Mouse (Mus musculus) kidney, adult 9 months (tissue): ENCODE measurements at regions not wholly inside any gene's neighbourhood (a gene's known extent, or its start where the extent isn't known, plus 50 kb on each side); places are given as distances from the start of the nearest gene placed in this dataset.

Source experiments
- DNase-seq: peaks from one replicate; pipeline ENCODE4 v3.0.0; 2022

DNA sequence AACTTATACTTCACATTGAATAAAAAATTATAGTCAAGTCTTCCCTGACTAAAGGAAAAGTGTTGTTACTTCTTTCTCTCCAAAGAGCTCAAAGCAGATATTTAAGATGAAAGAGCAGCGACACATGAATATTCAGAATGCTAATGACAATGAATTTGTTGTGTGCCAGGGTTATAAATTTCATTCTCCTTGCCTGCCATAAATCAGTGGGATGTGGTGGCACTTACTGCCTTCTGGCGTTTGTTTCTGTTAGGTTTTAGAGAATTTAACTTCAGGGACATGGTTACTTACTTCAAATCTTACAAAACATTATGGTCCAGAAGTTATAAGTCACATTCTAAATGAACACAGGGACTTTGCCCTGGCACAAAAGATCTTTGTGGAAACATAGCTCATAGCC, 380.4 kb downstream of the Samd5 start:
- DNase-seq: no peak

DNA sequence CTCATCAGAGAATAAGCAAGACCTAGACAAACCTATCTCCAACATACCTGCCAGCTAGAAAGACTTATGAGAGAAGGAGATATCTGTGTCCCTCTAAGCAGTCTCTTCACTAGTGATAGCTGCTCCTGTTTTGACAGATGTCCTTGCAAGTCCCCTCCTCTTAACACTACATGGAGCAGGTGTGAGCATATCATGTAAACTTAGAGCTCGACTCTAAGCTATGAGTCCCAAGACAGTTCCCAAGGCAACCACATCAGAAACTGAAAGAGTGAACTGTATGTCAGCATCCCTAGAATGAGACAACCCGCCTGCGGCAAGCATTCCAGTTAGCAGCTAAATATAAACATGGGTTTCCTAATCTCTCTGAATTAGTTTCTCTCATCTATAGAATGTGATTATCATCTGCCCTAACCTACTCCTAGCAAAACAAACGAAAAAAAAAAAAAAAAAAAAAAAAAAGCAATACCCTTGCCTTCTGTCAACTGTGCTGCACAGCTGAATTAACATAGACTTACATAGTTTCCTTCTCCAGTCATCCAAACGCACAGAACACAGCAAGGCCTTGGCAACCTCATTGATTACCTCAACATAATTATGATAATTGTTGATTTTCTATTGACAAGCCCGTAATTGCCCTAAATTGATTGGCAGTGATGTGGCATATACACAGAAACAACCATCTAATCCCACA, 383.4 kb downstream of the Samd5 start:
- DNase-seq: no peak

DNA sequence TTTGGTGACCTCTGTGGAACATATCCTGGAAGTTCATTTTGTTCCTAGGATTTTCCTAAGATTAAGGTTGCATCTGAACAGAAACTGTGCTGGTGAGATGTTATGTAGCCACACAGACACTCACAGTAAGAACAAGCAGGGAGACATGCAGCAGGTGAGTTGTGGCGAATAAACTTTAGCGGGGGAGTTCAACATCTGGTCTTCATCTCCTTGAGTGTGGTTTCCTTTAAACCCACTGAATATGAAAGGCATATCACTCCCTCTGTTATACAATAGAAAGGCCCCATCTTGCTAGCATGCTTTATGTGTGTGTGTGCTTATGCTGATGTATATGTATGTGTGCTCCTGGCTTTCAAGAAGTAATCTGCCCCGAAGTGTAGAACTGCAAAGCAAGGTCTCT, 387.1 kb upstream of the Sash1 start:
- DNase-seq: no peak

DNA sequence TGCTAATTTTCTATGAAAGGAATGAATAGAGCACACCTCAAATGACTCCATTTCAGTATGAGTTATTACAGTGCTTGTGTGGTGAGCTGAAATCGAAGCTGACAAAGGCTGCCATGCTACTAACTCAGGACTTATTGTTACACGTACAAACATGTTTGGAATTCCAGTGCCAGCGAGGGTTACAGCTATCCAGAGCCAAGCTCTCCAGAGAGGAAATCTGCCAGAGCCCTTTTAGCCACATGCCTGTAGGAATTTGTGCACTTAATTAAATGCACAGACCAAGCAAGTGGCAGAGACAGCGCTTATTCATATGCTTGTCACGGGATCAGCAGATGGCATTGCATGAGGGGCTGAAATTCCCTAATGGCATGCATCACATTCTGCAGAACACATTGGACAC, 386.4 kb upstream of the Sash1 start:
- DNase-seq: no peak

DNA sequence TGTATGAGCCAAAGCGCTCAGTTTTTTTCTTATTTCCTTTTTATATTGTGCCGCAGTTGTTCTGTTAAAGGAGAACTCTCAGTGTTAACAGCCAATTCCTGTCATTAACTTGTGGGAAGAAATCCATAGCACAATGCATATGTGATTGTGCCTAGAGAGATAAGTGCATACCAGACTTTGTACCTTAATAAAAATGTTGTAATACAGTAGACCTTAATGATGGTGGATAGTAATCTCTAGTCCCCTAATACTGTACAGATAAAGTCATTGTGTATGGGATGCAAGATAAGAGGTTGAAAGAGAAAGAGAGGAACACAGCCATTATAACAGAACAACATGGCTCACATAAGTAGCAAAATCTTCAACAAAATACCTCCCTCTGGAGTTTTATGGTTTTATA, 379.7 kb upstream of the Sash1 start:
- no peak for DNase-seq

DNA sequence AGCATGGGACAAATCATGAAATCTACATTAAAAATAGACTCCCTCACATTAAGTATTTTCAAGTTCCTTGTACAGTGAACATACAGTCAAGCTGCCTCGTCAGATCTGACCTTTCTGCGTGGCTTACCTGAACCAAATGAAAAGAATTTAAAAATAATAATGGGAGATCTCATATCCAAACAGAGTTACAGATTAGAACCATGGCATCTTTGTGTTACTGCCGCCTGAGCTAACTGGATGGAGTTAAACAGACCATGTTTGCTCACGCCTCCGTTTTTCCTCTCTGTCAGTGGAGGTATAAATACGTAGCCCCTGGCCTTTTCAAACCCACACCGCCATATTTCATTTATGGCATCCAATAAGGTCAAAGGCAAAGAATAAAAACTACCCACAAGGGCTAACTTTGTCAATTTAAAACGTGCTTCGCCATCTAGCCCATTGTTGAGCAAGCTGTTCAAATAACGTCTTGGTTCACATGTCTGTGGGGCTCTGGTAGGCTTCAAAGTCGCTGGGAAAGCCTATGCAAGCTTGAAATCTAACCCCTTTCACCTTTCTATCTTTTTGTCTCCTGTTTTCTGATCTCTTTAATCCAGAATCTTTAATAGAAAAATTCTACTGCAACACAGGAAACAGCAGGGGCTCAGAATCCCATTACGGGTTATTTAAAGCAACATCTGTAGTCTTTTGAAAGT, 378.6 kb upstream of the Sash1 start:
- DNase-seq: no peak

DNA sequence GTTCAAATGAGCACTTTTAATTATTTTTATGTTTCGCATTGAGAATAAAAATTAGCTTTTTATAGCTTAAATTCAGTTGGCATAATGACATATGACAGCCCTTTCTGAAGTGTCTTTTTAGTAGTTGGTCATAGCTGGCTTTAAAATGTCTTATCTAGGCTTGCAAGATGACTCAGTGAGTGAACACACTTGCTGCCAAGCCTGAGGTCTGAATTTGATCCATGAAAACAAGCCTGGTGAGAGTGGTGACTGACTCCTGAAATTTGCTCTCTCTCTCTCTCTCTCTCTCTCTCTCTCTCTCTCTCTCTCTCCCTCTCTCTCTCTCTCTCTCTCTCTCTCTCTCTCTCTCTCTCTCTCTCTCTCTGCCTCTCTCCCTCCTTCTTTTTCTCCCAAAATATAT, 372.8 kb upstream of the Sash1 start:
- no peak for DNase-seq

DNA sequence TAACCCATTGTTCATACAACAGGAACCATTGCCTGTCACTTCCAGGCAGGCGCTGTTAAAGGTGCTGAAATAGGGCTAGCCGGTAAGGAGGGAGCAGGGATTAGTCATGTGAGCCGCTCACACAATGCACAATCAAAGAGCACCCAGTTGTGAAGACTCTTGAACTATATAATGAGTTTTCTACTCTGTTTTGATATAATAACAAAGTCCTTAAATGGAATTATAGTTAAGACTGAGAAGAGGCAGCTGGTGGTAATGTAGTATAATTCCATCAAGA, 367.0 kb upstream of the Sash1 start:
- no peak for DNase-seq

DNA sequence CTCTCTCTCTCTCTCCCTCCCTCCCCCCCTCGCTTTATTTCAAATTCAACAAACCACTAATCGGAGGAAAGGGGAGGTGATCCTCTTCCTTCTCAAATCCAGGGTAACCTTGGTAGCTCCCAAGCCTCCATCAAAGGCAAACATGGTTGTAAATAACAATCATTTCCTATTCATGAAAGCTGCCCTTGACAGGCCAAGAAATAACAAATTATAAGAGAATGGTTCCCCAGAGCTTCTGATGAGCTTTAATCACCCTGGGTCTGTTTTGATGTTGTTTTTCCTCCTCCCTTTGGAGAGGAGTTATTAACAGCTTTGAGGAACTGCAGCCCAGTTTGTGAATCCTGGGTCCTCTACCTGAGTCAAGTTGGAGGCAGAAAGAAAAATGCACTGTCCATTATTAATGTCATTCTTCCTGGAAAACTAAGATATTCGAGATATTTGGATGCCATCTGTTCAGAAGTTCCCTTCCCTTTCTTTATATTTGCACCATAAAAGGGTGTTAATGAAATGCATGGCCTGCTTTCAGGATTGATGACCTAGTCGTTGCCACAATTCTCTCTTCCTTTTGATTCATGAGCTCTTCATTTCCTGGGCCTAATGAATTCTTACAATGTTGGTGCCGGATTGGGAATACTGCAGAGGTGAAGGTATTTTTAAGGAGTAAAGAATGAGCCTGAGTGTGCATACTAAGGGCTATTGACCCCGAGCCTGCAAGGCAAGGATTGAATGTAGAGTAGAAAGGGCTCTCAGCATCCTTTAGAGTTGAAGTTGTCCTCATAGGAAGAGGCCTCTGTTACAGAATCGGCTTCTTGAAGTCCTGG, 366.5 kb upstream of the Sash1 start:
- DNase-seq: no peak

DNA sequence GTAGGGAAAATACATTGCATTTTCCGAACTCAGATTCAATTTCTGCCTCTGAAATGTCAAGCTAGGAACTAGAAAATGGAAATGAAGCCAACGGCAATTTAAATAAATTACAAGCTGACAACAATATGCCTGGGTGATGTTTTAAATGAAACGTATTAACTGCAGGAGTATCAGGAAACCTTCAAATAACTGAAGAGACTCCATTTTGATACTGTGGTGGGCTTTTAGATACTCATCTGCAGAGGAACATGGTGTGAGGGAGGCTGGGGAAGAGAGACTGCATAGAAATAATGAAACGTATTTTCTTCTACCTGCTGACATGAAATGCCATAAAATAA, 357.4 kb upstream of the Sash1 start:
- DNase-seq: no peak

DNA sequence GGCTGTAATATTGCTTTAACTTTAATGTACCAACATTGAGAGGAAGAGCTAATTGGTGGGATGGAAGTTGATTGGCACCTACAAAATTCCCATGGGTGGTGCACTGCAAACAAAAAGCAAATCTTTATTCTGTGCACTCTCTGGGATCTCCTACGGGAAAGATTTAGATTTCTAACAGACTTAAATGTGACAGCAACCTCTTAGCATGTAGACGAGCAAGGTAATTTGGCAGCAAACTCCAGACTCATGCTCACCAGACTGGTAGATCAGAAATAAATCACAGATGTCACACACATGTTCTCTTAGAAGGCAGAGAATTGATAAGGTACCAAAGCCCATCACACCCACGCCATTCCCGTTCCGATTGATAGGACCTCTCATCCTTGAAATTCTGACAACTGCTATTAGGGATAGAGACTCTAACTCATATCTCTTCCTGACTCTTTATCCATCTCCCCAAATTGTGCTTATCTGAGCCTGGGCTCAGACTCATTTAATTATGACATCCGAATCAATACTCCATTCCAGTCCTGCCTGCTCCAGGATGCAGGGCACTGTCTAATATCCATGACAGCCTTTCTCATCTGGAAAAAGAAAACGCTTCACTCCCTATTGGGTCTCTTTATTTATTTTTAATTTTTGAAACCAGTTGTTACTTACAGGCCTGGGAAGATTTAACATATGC, 356.9 kb upstream of the Sash1 start:
- DNase-seq: no peak

DNA sequence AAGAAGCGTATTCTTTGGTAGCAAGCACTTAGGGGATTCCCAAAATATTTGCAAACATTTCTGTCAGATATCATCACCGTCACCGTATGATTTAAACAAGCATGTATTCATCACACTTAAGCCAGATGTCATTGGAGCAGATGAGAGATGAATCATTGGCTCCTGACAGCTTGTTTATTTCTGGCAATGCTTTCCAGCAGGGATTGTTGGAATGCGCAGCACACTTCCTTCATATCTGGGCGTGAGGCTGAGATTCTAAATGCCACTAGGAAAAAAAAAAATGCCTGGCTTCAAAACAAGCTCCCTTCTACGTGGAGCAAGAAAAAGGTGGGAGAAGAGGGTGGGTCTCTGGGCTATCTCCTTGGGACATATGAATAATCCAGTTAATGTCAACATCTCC, 354.1 kb upstream of the Sash1 start:
- no peak for DNase-seq

DNA sequence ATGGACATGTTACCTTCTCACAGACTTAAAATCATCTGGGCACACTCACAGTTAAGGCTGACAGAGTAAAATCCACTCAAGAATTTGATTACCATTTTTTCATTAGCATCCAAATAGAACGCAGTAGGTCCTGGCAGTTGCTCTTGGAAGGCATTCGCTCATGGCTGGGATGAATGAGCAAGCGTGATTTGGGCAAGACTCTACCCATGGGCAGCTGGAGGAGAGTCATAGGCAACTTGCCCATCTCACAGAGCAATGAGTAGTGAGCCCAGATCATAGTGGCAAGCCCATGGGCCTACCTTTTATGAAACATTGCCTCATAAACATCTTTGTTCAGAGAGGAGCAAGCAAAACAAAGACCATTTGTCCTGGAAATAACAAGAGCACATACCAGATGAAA, 345.9 kb upstream of the Sash1 start:
- no peak for DNase-seq

DNA sequence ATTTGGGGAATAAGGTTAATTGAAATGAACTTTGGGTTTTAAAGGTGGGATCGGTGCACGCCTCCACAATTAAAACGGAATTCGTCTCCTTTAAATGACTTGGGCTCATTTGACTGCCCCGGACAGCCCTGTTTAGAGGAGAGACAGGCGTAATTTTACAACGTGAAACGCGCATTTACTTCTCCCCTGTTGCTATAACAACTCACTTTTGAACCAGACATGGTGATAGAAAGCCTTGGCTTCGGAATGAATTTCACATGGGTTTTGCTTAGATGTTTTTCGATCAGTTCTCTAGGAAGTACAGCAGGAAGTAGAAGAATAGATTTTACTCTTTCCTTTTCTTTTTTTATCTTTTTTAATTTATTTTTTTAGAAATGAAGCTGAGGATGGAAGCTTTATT, 343.2 kb upstream of the Sash1 start:
- no peak for DNase-seq

DNA sequence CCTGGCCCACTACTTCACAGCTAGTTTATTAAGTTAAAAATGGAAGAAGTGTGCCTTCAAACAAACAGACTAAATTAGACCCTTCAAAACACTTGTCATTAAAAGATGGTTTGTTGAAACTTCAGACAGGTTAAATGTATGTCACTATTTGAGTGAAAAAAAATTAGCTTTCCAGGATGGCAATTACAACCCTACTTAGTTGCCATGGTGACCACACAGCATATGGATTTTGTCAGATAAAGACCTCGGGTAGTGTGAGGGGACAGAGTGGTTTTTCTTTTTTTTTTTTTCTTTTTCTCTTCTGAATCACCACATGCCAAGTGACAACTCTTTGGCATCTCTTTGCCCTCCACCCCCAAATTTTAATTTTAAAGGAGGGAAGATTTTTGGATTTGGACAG, 341.5 kb upstream of the Sash1 start:
- DNase-seq: no peak

DNA sequence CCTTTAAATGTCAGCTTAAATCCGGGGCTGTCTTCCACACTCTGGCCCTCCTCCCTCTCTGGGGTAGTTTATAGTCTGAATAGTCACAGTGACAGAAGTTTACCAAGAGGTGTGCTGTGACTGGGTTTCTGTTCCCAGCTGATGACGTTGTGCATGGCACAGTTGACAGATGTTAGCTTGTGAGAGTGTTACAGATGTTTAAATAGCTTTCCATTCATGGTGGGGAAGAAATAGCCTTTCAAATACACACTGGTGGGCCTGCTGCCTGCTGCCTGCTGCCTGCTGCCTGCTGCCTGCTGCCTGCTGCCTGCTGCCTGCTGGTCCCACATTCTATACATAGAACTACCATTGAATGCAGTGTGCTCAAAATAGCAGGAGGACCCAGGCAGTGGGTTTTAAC, 324.8 kb upstream of the Sash1 start:
- DNase-seq: no peak

DNA sequence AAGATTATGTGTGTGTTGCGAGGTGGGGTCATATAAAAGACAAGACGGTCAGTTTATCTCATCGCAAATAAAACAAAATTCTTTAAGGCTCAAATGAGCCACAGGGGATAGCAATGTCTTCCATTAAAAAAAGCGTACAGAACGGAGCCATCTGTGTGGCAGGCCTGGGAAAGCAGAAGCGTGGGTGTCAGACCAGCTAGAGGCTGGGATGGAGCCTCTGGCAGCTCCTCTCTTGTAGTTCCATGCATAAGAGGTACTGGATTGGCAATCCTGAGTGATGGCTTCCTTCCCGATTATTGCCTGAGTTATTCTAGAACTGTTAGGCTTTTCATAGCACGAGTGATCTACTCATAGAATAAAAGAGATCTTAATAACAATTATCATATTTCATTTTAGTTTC, 318.2 kb upstream of the Sash1 start:
- no peak for DNase-seq

DNA sequence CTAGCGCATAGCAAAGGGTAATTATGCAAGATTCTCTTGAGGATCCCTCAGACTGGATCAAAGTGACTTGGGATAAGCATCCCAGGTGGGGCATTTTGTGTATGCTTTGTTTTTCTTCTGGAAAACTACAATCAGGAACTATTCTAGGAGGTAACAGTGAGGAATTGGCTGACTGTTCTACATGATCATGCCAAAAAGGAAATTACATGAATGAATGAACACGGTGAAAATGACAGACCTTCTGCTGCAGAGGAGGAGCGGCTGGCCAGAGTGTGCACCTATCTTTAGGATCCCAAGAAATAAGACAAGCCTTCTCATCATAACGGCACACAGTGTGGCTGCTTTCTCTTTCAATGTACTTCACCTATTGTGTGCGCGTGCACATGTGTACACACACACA, 317.5 kb upstream of the Sash1 start:
- no peak for DNase-seq

DNA sequence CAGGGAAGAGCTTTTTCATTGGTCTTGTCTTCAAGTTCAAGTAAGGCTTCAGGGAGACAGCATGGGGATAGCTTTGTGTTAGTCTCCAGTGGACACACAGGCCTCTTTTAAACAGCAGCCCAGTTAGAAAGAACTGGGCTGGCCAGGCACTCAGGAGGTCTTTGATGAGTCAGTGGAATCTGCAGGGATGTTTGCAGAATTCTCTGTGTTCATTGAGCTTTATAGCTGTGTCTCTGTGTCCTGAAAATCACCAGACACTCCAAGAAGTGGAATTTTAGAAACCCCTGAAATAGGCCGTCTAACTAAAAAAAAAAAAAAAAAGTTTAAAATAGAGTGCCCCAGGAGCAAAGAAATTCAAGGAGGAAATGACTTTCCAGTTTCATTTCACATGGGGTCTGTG, 317.1 kb upstream of the Sash1 start:
- DNase-seq: no peak

DNA sequence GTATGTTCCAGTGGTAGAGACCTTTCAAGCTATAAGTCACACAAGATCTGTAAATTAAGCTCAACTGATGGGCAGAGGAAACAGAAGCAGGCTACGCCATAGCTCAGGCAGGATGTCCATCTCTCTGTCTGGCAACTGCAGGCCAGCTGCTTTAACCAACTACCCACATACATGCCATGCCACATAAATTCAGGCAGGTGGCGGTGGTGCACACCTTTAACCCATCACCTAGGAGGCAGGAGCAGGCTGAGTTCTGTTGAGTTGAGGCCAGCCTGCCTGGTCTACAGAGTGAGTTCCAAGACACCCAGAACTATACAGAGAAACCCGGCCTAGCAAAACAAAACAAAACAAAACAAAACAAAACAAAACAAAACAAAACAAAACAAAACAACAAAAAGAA, 289.1 kb upstream of the Sash1 start:
- DNase-seq: no peak

DNA sequence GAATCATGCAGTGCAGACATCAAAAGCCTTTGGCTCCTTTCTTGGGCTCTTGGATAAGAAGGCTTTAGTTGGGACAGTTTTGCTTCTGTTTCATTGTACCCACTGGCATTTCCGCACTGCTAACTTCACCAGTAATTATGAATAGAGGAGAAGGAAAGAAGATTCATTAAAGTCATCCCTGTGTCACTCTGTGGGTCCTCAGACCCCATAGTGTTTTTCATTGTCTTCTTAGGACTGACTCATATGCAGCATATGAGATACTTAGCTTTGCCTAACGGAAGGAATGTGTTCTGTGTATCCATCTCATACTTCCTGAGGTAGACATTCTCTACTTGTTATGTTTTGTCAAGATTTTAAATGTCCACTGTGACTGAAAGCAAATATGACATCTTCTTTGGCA, 287.6 kb upstream of the Sash1 start:
- DNase-seq: no peak

DNA sequence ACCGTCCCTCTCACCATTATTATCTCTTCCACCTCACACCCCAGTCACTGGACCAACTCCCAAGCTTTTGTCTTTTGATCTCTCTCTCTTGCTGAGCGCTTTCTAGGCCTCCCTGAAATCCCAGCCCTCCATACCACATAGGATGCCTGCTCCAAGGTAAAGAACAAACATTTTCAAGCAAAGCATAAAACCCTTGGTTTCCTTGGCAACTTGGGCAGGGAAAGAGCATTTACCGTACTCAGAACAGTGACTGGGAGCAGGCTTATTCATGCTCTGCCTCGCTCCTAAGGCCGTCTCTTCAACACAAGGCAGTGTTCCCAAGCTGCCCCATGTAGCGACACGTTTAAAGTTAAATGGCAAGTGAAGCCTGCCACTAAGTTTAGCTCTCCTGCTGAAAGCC, 282.9 kb upstream of the Sash1 start:
- DNase-seq: no peak

DNA sequence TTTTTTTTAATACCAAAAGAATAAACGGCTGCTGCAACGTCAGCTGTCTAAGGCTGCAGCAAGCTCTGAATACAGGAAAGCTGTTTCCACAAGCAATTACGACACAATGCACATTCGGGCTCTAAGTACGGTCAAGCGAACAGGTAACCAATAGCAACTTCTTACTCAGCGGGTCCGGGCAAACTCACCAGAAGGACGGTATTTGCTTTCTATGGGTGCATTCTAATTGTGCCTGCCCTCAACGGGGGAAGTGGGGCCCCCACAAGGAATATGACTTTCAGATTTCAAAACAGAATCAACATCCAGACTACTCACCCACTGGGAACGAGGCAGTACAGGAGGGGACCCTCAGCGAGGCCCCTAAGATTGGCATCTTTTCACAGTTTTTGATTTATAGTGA, 280.1 kb upstream of the Sash1 start:
- no peak for DNase-seq

DNA sequence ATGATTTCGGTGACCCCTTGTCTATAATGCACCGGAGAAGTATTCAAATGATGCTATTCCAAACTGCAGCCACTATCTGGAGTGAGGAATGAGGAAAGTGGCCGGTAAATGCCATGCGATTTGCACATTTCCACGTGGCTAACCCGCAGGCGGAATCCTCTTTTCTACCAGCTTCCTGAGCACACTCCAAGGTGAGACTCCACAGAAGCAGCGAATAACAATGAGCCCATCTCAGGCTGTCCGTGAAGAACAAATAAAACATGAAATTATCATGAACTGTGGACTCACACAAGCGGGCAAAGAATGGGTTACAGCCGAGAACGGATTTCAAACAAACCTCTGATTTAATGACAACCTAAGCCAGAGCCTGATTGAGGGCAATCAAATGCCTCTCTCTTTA, 279.7 kb upstream of the Sash1 start:
- DNase-seq: no peak
